Mouse (Mus musculus) embryonic facial prominence, embryonic 14.5 days (tissue): ENCODE results near the gene Upf2. TPM values are rescaled to one million over a fixed set of nuclear protein-coding genes. Genes with fewer than 3 reads are reported as not detected.
"Not testable (repeated sequence)": the region's sequence is repeated elsewhere in the genome, so short reads cannot be mapped to it uniquely, and the experiment has no call there.

Experiments
- ATAC-seq: fragments of 200-750 bp; cut with Nextera tagmentation; 2 replicates; pipeline ENCODE4 v1.8.0; 2017; ENCODE audit warnings: low read depth, moderate number of reproducible peaks, moderate TSS enrichment
- DNase-seq: peaks from one replicate; pipeline ENCODE4 v3.0.0-alpha.2; 2015; ENCODE audit warnings: low spot score
- H3K27ac ChIP-seq: fragments of 300-500 bp; sonication (generic); replicated peaks from 2 replicates; pipeline ENCODE4 v1.5.1; 2014; ENCODE audit warnings: low read depth, mild to moderate bottlenecking, low read length, moderate library complexity
- H3K27me3 ChIP-seq: fragments of 300-500 bp; sonication (generic); replicated peaks from 2 replicates; pipeline ENCODE4 v1.6.1; 2014; ENCODE audit warnings: low read length; ENCODE audit not compliant: control insufficient read depth, insufficient read depth
- H3K36me3 ChIP-seq: fragments of 300-500 bp; sonication (generic); 2 replicates; pipeline ENCODE4 v1.6.1; 2014; ENCODE audit warnings: low read length, mixed read lengths; ENCODE audit not compliant: control insufficient read depth, insufficient read depth
- H3K4me1 ChIP-seq: fragments of 300-500 bp; sonication (generic); 2 replicates; pipeline ENCODE4 v1.6.1; 2014; ENCODE audit warnings: antibody characterized with exemption, low read length; ENCODE audit not compliant: control insufficient read depth, insufficient read depth
- H3K4me2 ChIP-seq: fragments of 300-500 bp; sonication (generic); 2 replicates; pipeline ENCODE4 v1.6.1; 2014; ENCODE audit warnings: low read depth, mild to moderate bottlenecking, low read length, moderate library complexity, mixed read lengths
- H3K4me3 ChIP-seq: fragments of 300-500 bp; sonication (generic); 2 replicates; pipeline ENCODE4 v1.5.1; 2014; ENCODE audit warnings: low read depth, mild to moderate bottlenecking, low read length
- H3K9ac ChIP-seq: fragments of 300-500 bp; sonication (generic); 2 replicates; pipeline ENCODE4 v1.6.1; 2014; ENCODE audit warnings: low read depth, mild to moderate bottlenecking, low read length, moderate library complexity, mixed read lengths
- H3K9me3 ChIP-seq: fragments of 300-500 bp; sonication (generic); 2 replicates; pipeline ENCODE4 v1.6.1; 2016; ENCODE audit warnings: low read length; ENCODE audit not compliant: control insufficient read depth
- WGBS: fragments of 180-500 bp; shearing (Covaris S2); extraction: QIAGEN DNeasy Blood & Tissue Kit; methylation state at CpG from one replicate; pipeline ENCODE4 v1.1.7; 2014; 5-methylcytosine and 5-hydroxymethylcytosine counted together
- polyA plus RNA-seq: library from polyadenylated mRNA; unstranded; fragments of >200 nt; fragmentation: Nextera tagmentation; extraction: Ambion mirVana; gene quantifications from 2 replicates; pipeline ENCODE4 v1.2.1, GENCODE M21; 2014

Gene Upf2
- polyA plus RNA-seq, 1 experiment from 2014 or later, result 9.0 TPM

DNA sequence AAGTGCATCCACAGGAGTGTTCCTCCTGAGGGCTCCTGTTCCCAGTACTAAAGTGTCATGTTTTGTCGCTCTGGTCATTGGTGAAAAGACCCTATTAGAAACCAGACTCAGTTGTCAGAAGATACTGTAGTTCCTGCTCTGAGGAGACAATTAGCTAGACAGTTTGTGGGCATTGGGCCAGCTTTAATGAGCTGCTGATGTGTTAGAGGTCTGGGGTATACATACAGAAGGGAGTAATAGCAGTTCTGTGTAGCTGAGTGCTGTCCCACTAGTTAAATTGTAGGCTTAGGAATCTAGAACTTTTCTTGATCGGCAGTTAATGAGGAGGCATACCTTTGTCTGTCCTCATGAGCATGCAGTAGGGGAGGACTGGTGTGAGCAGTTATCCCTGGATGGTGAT, 11.0 kb downstream of the Upf2 start:
- no peaks in the 10 kb centered on the region for H3K4me1 ChIP-seq
- H3K36me3 ChIP-seq, result peaks cover 68% of the 10 kb centered on the region
- H3K4me3 ChIP-seq, result no peak overlapping the region
- 0 out of 2 replicates have a peak, but pooled peaks cover 2% of the 10 kb centered on the region for H3K9me3 ChIP-seq
- DNase-seq (peak; percentile 2), ATAC-seq (no peak)
- H3K9ac ChIP-seq, result no peak overlapping the region
- no peak overlapping the region for H3K4me2 ChIP-seq
- H3K27me3 ChIP-seq, result no peaks in the 10 kb centered on the region
- H3K27ac ChIP-seq, result no peak overlapping the region
- 80% methylated on average over 2 of the region's 2 CpGs for WGBS

DNA sequence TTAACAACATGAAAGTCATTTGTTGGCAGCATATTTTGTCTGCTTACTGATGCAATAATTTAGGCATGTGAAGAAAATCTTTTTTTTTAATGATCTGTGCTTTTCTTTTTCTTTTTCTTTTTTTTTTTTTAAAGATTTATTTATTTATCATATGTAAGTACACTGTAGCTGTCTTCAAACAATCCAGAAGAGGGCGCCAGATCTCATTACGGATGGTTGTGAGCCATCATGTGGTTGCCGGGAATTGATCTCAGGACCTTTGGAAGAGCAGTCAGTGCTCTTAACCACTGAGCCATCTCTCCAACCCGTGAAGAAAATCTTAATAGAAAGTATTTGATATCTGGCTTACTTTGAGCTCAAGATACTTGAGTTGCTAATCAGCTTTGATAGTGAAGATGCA, 12.5 kb downstream of the Upf2 start:
- H3K27me3 ChIP-seq, H3K4me1 ChIP-seq, DNase-seq, H3K27ac ChIP-seq, ATAC-seq, H3K9me3 ChIP-seq, H3K4me3 ChIP-seq, H3K9ac ChIP-seq, H3K4me2 ChIP-seq: not testable (repeated sequence)
- 90% methylated on average over 4 of the region's 4 CpGs for WGBS
- H3K36me3 ChIP-seq, result peaks cover 54% of the 10 kb centered on the region

DNA sequence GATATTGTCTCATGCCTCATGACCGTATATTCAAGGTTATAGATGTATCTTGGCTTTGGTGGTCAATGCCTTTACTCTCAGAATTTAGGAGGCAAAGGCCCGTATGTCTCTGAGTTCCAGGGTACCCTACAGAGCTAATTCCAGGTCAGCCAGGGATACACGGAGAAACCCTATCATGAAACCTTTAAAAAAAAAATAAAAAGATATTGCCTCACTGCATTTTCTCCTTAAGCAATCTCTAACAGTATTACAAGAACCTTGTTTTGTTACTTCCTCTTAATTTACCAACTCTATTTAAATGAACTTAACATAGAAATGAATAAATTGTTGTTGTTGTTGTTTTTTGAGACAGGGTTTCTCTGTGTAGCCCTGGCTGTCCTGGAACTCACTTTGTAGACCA, 14.7 kb downstream of the Upf2 start:
- Histone ChIP-seq H3K27ac (no peak overlapping the region), H3K4me3 (no peak overlapping the region), H3K36me3 (peaks cover 39% of the 10 kb centered on the region), H3K4me2 (no peak overlapping the region), H3K4me1 (no peaks in the 10 kb centered on the region), H3K9ac (no peak overlapping the region), H3K27me3 (no peaks in the 10 kb centered on the region), H3K9me3 (0 out of 2 replicates have a peak, but pooled peaks cover 2% of the 10 kb centered on the region)
- WGBS, result 96% methylated on average over 3 of the region's 3 CpGs
- ATAC-seq (no peak), DNase-seq (no peak)

DNA sequence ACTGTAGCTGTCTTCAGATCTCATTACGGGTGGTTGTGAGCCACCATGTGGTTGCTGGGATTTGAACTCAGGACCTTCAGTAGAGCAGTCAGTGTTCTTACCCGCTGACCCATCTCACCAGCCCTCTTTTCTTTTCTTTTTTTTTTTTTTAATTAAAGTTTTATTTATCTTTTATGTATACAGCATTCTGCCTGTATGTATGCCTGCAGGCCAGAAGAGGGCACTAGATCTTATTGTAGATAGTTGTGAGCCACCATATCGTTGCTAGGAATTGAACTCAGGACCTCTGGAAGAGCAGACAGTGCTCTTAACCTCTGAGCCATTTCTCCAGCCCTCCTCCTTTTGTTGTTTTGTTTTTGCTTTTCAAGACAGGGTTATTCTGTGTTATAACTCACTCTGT, 19.4 kb downstream of the Upf2 start:
- ATAC-seq, H3K9me3 ChIP-seq, H3K27ac ChIP-seq, H3K4me3 ChIP-seq, H3K4me1 ChIP-seq, H3K27me3 ChIP-seq, H3K9ac ChIP-seq, H3K4me2 ChIP-seq, DNase-seq: not testable (repeated sequence)
- H3K36me3 ChIP-seq, result peaks cover 24% of the 10 kb centered on the region
- WGBS, result 95% methylated on average over 3 of the region's 3 CpGs

DNA sequence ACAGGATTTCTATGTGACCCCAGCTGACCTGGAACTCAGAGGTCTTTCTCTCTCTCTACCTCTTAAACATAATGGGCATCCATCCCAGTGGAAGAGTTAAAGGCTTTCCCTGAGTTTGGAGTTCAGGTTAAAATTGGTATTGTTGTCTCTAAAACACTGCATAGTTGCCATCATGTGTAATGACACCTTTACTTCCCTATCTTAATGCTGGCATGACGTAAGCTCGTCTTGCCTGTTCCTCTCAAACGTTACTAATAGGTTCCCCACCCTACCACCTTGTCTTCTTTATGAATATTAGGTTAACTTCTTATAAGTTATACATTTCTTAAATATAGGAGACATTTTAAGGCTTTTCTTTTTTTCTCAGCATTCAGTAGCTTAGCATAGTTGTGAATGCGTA, 26.3 kb downstream of the Upf2 start:
- no peak overlapping the region for H3K4me2 ChIP-seq
- DNase-seq, result no peak
- peaks cover 76% of the 10 kb centered on the region for H3K36me3 ChIP-seq
- H3K27me3 ChIP-seq, result no peaks in the 10 kb centered on the region
- WGBS, result 90% methylated on average over 4 of the region's 4 CpGs
- H3K9ac ChIP-seq, result no peak overlapping the region
- no peak overlapping the region for H3K27ac ChIP-seq
- no peaks in the 10 kb centered on the region for H3K9me3 ChIP-seq
- no peak for ATAC-seq
- no peak overlapping the region for H3K4me3 ChIP-seq
- H3K4me1 ChIP-seq, result no peaks in the 10 kb centered on the region

DNA sequence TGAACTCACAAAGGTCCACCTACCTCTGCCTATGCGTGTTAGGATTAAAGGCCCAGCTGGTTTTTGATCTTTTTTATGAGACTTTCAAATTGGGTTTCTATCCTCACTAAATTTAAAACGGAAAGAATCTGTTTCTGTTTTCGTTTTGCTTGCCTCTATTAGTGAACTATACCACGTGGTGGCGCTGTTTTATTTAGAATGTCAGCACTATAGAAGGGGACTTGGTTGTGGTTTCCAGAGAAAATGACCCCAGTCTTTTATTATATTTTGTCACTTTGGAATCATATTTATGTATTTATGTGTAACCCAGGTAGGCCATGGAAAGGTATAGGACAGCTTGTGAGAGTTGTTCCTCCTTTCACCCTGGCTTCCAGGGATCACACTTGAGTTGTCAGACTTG, 44.3 kb downstream of the Upf2 start:
- no peak overlapping the region for H3K27ac ChIP-seq
- no peaks in the 10 kb centered on the region for H3K27me3 ChIP-seq
- H3K4me2 ChIP-seq, result no peak overlapping the region
- H3K9me3 ChIP-seq, result no peaks in the 10 kb centered on the region
- peaks cover 18% of the 10 kb centered on the region for H3K36me3 ChIP-seq
- DNase-seq (peak; percentile 77), ATAC-seq (no peak)
- 19% methylated on average over 5 of the region's 5 CpGs for WGBS
- no peak overlapping the region for H3K4me3 ChIP-seq
- H3K9ac ChIP-seq, result no peak overlapping the region
- H3K4me1 ChIP-seq, result no peaks in the 10 kb centered on the region

DNA sequence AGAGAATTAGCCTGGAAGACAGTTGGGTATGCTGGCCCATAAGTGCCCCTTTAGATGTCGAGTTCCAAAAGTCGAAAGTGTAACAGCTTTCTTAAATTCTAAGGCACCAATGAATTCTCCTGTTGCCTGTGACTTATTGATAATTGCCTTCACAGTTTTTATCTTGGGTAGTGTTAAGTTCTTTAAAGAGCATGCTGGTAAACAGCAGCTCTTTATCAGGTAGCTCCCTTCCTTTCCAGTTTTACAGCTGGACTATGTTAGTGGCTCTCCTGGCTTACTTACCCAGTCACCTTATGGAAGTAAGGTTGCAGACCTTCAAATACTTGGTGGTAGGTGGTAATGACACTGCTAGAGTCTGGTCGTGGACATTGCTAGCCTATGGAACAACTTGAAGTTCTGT, 52.7 kb downstream of the Upf2 start:
- no peak for DNase-seq
- no peak for ATAC-seq
- H3K36me3 ChIP-seq, result peaks cover 22% of the 10 kb centered on the region; the same call in 1 of the 2 replicates
- no peak overlapping the region for H3K4me3 ChIP-seq
- H3K27me3 ChIP-seq, result no peaks in the 10 kb centered on the region
- H3K4me1 ChIP-seq, result no peaks in the 10 kb centered on the region
- no peak overlapping the region for H3K4me2 ChIP-seq
- no peak overlapping the region for H3K27ac ChIP-seq
- 80% methylated on average over 3 of the region's 3 CpGs for WGBS
- H3K9me3 ChIP-seq, result no peaks in the 10 kb centered on the region
- no peak overlapping the region for H3K9ac ChIP-seq

DNA sequence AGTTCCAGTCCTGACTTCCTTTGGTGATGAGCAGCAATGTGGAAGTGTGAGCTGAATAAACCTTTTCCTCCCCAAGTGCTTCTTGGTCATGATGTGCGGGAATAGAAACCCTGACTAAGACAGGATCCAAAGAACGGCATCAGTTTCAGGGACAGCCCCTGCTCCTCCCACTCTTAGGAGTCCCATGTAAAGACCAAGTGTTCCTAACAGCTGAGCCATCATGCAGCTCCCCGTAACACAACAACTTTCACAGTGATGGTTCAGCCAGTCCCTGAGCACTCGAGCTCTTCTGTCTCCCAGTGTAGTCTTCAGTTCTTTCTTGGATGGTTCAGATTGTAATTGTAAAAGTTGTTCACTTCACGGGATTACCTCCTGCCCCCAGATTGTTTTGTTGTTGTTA, 63.3 kb downstream of the Upf2 start:
- no peak for ATAC-seq

DNA sequence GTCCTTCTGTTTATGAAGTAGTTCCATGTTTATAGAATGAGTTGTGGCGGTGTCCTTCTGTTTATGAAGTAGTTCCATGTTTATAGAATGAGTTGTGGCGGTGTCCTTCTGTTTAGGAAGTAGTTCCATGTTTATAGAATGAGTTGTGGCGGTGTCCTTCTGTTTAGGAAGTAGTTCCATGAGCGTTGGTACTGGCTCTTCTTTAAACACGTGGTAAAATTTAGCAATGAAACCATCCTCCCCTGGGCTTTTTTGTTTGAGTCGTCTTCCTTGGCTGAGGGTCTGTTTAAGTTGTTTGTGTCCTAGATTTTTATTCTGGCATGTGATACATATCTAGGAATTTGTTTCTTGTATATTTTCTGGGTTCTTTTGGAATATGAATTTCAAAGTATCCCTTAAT, 63.9 kb downstream of the Upf2 start:
- not testable (repeated sequence) for H3K9me3 ChIP-seq, ATAC-seq, H3K4me2 ChIP-seq, H3K27me3 ChIP-seq, H3K27ac ChIP-seq, H3K4me3 ChIP-seq, DNase-seq, H3K4me1 ChIP-seq, H3K9ac ChIP-seq
- H3K36me3 ChIP-seq, result peaks cover 59% of the 10 kb centered on the region
- WGBS, result 87% methylated on average over 6 of the region's 6 CpGs

More for the DNA sequence above, 63.3 kb downstream of the Upf2 start:
- Histone ChIP-seq H3K9me3 (no peaks in the 10 kb centered on the region), H3K36me3 (peaks cover 52% of the 10 kb centered on the region), H3K27ac (no peak overlapping the region), H3K4me1 (no peaks in the 10 kb centered on the region), H3K27me3 (no peaks in the 10 kb centered on the region), H3K9ac (no peak overlapping the region), H3K4me3 (no peak overlapping the region), H3K4me2 (no peak overlapping the region)
- no peak for DNase-seq
- 88% methylated on average over 5 of the region's 5 CpGs for WGBS
